Mouse (Mus musculus): Measurements from ENCODE around the gene Serpina9.

- TF ChIP-seq CTCF (IDR thresholded peaks at IDR 0.05; ENCODE audit: low read depth, low read length) (no peak), POLR2A (IDR thresholded peaks at IDR 0.05; ENCODE audit: extremely low read depth, insufficient read depth, low read length) (no peak)
Observed at GRCm38 (mm10) chr12:103999611-104000010, 13.9 kb downstream of the Serpina9 start.

Data from liver, adult 2 months (tissue).